Mouse (Mus musculus) layer of hippocampus, postnatal 25 days (tissue): ENCODE results near the gene Tap2. TPM values are rescaled to one million over a fixed set of nuclear protein-coding genes. Genes with fewer than 3 reads are reported as not detected.

ENCODE experiments used
- DNase-seq, 2 experiments: peaks; one replicate each; pipeline ENCODE4 v3.0.0; 2022; ENCODE audit warnings: mixed read lengths in 2 of 2, low spot score in 1 of 2; ENCODE audit errors: extremely low spot score in 1 of 2
- total RNA-seq, 2 experiments: library from RNA; stranded (reverse); gene quantifications; 2 replicates each; pipeline ENCODE4 v1.2.3; 2021

Gene Tap2
- total RNA-seq: 1 to 10 TPM; 7.0 to 8.9 TPM

- no peak for DNase-seq
Measured at GRCm38 (mm10) chr17:34203444-34203843, at the start of gene Tap2. Tap2 (plus strand) TSS chr17:34203527.

- no peak for DNase-seq
Measured at GRCm38 (mm10) chr17:34155534-34155933, 47.8 kb upstream of the Tap2 start.

GRCm38 (mm10) chr17:34164202-34164895 lies 39.0 kb upstream of the Tap2 start:
- peak in 1 of 2 experiments; percentile 29 for DNase-seq

GRCm38 (mm10) chr17:34165033-34165730 lies 38.1 kb upstream of the Tap2 start:
- no peak for DNase-seq

GRCm38 (mm10) chr17:34169279-34169678 lies 34.0 kb upstream of the Tap2 start:
- DNase-seq: no peak

GRCm38 (mm10) chr17:34170487-34170876 lies 32.8 kb upstream of the Tap2 start:
- DNase-seq: no peak

- peak; percentile 69 to 96 for DNase-seq
Measured at GRCm38 (mm10) chr17:34170877-34171498, 32.3 kb upstream of the Tap2 start.

GRCm38 (mm10) chr17:34172528-34172927 lies 30.8 kb upstream of the Tap2 start:
- DNase-seq: no peak

- no peak for DNase-seq
Measured at GRCm38 (mm10) chr17:34174075-34174474, 29.3 kb upstream of the Tap2 start.

- DNase-seq: no peak
Measured at GRCm38 (mm10) chr17:34177179-34177578, 26.1 kb upstream of the Tap2 start.

- DNase-seq: no peak
Measured at GRCm38 (mm10) chr17:34179019-34179418, 24.3 kb upstream of the Tap2 start.

GRCm38 (mm10) chr17:34179913-34180859 lies 23.1 kb upstream of the Tap2 start:
- DNase-seq: no peak

GRCm38 (mm10) chr17:34183564-34184219 lies 19.6 kb upstream of the Tap2 start:
- DNase-seq: no peak

- no peak for DNase-seq
Measured at GRCm38 (mm10) chr17:34185526-34185925, 17.8 kb upstream of the Tap2 start.

- no peak for DNase-seq
Measured at GRCm38 (mm10) chr17:34186885-34187260, 16.5 kb upstream of the Tap2 start.

- peak; percentile 96 to 98 for DNase-seq
Measured at GRCm38 (mm10) chr17:34187261-34187916, 15.9 kb upstream of the Tap2 start, which contains the start of the genes Tap1 and Psmb9. Tap1 (plus strand) TSS chr17:34187553. Psmb9 (minus strand) TSS chr17:34187764.

GRCm38 (mm10) chr17:34188010-34188409 lies 15.3 kb upstream of the Tap2 start:
- no peak for DNase-seq

- no peak for DNase-seq
Measured at GRCm38 (mm10) chr17:34188986-34189385, 14.3 kb upstream of the Tap2 start.

GRCm38 (mm10) chr17:34192852-34193251 lies 10.5 kb upstream of the Tap2 start:
- DNase-seq: no peak
